Mouse (Mus musculus): Measurements from ENCODE around the gene Trim65.

DNA sequence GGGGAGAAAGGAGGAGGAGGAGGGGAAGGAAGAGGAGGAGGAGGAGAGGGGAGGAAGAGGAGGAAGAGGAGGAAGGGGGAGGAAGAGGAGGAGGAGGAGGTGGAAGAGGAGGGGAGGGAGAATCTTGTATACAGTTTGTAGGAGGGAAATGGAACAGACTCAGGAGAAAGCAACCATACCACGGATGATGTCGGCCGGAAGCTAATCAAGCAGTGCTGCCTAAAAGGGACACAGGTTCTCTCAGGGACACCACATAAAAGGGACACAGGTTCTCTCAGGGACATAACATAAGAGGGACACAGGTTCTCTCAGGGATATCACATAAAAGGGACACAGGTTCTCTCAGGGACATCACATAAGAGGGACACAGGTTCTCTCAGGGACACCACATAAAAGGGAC lies 38.3 kb upstream of the Trim65 start:
- TF ChIP-seq CTCF (IDR thresholded peaks at IDR 0.05; ENCODE audit: low read depth) (no peak), EP300 (IDR thresholded peaks at IDR 0.05; ENCODE audit: low read depth) (no peak)
